Mouse (Mus musculus) adrenal gland, postnatal 25 days (tissue): ENCODE data around the gene Chst3. TPM values are rescaled to one million over a fixed set of nuclear protein-coding genes. Genes with fewer than 3 reads are reported as not detected.
"Not testable (repeated sequence)": the region's sequence is repeated elsewhere in the genome, so short reads cannot be mapped to it uniquely, and the experiment has no call there.

ENCODE experiments used
- DNase-seq: peaks from one replicate; pipeline ENCODE4 v3.0.0; 2021; ENCODE audit warnings: mixed read lengths
- microRNA-seq, 2 experiments: library from miRNA; unstranded; fragments of <30 nt; microRNA quantifications; one replicate each; pipeline ENCODE4 v1.2.0; 2021
- total RNA-seq: library from RNA; stranded (reverse); gene quantifications from 2 replicates; pipeline ENCODE4 v1.2.3, GENCODE M21; 2021

Chst3 gene
- total RNA-seq, 1 experiment from 2014 or later: 0.85 TPM

DNA sequence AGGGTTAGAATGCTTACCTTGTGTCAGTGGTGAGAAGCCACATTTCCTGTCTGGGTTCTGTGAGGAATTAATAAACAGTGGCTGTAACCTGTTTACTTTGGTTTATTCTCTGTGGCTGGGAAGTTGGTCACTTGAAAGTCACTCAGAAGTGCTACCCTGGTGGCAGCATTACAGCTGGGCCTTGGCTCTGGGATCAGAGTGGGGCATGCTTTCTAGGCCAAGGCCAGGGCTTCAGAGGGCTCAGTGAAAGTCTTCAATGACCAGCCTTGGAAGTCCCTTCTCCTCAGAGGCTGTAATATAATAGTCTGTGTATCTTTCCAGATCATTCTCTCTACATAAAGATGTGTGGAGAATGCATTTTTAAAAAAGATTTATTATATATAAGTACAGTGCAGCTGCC, 63.0 kb downstream of the Chst3 start:
- DNase-seq: peak; percentile 20

GRCm38 (mm10) chr10:60151107-60151663, 67.9 kb downstream of the Chst3 start:
- no peak for DNase-seq

DNA sequence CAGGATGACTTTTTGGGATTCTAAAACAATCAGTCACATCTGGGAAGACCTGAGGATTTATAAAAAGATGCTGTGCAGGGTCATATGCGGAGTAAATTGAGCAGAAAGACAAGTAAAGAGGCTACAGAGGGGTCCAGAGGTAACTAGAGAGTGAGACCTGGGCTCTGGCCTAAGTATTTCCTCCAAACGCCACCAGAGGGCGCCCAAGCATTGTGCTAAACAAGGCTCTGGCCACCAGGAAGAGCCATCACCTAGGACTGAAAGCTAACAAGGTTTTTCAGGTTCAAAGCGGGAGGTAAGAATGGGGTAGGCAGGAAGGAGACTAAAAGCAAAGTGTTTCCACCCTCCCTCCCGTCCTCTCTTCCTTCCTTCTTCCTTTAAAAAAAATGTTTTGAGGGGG, 71.0 kb downstream of the Chst3 start:
- peak; percentile 86 for DNase-seq

- not testable (repeated sequence) for DNase-seq
Observed at GRCm38 (mm10) chr10:60147510-60148047, 71.5 kb downstream of the Chst3 start.

- DNase-seq: no peak
Observed at GRCm38 (mm10) chr10:60141656-60142160, 77.4 kb downstream of the Chst3 start.

- DNase-seq: no peak
Observed at GRCm38 (mm10) chr10:60140751-60141150, 78.3 kb downstream of the Chst3 start.

GRCm38 (mm10) chr10:60138680-60139079, 80.4 kb downstream of the Chst3 start:
- DNase-seq: no peak

DNA sequence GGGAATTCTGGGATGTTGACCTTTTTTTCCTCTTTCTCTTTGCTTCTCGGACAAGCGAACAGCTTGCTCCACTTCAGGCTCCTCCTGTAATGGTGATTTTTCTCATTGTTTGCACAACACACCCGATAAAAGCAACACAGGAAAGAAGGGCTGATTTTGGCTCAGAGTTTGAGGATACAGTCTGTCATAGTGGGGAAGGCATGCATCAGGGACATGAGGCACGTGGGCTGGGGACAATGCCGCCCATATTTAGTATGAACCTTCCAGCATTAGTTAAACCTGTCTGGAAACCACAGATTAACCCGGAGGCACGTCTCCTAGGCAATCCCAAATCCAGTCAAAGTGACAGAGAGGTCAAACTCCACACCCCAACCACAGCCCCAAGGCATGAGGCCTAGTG, 82.1 kb downstream of the Chst3 start:
- DNase-seq: no peak

- DNase-seq: not testable (repeated sequence)
Observed at GRCm38 (mm10) chr10:60136010-60136409, 83.0 kb downstream of the Chst3 start.

GRCm38 (mm10) chr10:60134201-60134600, 84.9 kb downstream of the Chst3 start:
- no peak for DNase-seq

DNA sequence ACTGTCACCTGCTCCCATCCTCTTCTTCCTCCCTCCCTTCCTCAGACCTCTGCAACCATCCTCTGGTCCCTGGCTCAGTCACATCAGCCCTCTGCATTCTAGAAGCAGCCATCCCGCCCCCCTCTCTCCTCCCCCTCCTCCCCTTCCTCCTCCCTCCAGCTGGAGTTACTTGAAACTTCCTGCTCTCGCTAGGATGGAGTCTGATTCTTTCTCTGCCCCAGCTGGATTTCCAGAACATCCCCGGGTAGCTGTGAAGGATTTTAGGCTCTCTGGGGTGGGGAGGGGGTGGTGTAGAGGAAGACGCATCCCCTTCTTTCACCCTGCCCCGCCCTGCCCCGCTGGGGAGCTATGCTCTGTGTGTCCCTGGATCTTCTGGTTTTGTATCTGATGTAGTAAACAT, 85.6 kb downstream of the Chst3 start:
- no peak for DNase-seq

Small RNA genes within 50 kb of the gene (microRNA-seq; reads per million reads assigned to microRNA genes)
- 0 reads per million in 2 experiments for gene Gm22117

Other genes with a start within 250 kb of the Chst3 start
- 28.8 and 33.8 TPM in 2 replicates for gene Ascc1, start 216.5 kb downstream of the Chst3 start, total RNA-seq
- gene Anapc16, start 216.1 kb downstream of the Chst3 start, total RNA-seq: 64.1 and 67.8 TPM in 2 replicates
- gene Spock2, start 113.0 kb downstream of the Chst3 start, total RNA-seq: 27.3 and 35.2 TPM in 2 replicates
- 910 and 984 TPM in 2 replicates for gene Psap, start 58.4 kb upstream of the Chst3 start, total RNA-seq
- gene Vsir, start 127.6 kb upstream of the Chst3 start, total RNA-seq: 6.3 and 11.3 TPM in 2 replicates
- gene Gm17455, start 180.5 kb upstream of the Chst3 start, total RNA-seq: not detected in 2 replicates